In the genomic region with DNA sequence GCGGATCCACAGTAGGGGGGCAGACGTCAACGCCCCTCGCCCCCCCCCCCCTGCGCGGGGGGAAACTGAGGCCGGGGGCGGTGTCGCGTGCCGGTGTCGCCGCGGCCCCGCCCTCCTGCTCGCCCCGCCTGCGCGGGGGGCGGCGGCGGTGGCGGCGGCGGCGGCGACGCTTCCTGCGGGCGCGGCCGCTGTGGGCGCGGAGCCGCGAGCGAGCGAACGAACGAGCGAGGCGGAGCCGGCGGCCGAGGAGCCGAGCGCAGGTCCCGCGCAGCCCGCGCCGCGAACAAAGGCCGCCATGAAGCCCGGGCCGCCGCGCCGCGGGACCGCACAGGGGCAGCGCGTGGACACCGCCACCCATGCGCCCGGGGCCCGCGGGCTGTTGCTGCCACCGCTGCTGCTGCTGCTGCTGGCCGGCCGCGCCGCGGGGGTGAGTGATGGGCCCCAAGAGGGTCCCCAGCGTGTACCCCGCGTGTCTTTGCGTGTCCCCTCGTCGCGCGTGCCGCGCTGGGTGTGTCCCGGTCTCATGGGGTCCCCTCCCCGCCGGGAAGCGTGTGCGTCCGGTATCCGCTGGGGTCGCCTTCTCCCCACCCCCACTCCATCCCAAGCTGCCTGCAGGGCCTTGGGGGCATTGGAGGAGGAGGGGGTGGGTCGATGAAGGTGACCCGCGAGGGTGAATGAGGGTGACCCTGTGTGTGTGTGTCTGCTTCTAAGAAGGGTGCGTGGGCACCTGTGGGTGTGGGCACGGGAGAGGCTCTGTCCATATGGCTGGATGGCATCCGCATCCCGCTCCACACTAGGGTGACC, we compare ENCODE assay signal across 8 mouse cellular contexts. TPM values are rescaled to one million over a fixed set of nuclear protein-coding genes. Genes with fewer than 3 reads are reported as not detected.
DNase-seq lines count a peak whose midpoint lies in the region; ATAC-seq lines count a peak whose summit lies in the region.

A gene (plus strand): TSS at position 162 of the 804 bp plus-strand sequence.

- peaks cover 5% of the 10 kb centered on the region for H3K4me1 ChIP-seq in erythroblast, embryonic 14.5 days (ENCODE audit: control insufficient read depth)
- peaks cover 36% of the 10 kb centered on the region for H3K4me1 ChIP-seq in heart, embryonic 12.5 days (replicated peaks)
- peaks cover 12% of the 10 kb centered on the region for H3K4me1 ChIP-seq in midbrain, embryonic 11.5 days (ENCODE audit: control insufficient read depth, insufficient read depth, low read length)

- DNase-seq in CD4-positive helper T cell, adult 2 months (ENCODE audit: low read depth, low spot score): peak; percentile 57
- DNase-seq in cerebellum, postnatal 14 days: peak; percentile 60 to 62
- no peak for DNase-seq in layer of hippocampus, postnatal 14 days (ENCODE audit: low spot score in 2 of 2)
- DNase-seq in midbrain, embryonic 11.5 days (ENCODE audit: low spot score, missing footprints): peak; percentile 94
- peak; percentile 38 for DNase-seq in thymus, postnatal 25 days

- ATAC-seq in erythroblast, adult 5-6 weeks (replicated peaks; ENCODE audit: low FRiP score, poor library complexity, severe bottlenecking): no peak
- peak; percentile 27 for ATAC-seq in heart, embryonic 12.5 days (ENCODE audit: insufficient number of reproducible peaks, low FRiP score)
- ATAC-seq in midbrain, embryonic 11.5 days (ENCODE audit: low FRiP score): peak; percentile 55

- peak within 1 kb of the TSS; percentile 96 for H3K9ac ChIP-seq in heart, embryonic 12.5 days
- peak within 1 kb of the TSS; percentile 98 for H3K9ac ChIP-seq in midbrain, embryonic 11.5 days (ENCODE audit: low read length)

- H3K27ac ChIP-seq in heart, embryonic 12.5 days (ENCODE audit: poor library complexity, severe bottlenecking): peak within 1 kb of the TSS; percentile 28; the same call in 1 of the 2 replicates
- peak within 1 kb of the TSS; percentile 67 for H3K27ac ChIP-seq in midbrain, embryonic 11.5 days (ENCODE audit: low read depth, low read length)

- peak within 1 kb of the TSS; percentile 89 for H3K4me2 ChIP-seq in heart, embryonic 12.5 days
- H3K4me2 ChIP-seq in midbrain, embryonic 11.5 days: peak within 1 kb of the TSS; percentile 99

- H3K27me3 ChIP-seq in erythroblast, embryonic 14.5 days (ENCODE audit: control insufficient read depth): peaks cover 61% of the 10 kb centered on the region
- 0 out of 2 replicates have a peak, but pooled peaks cover 5% of the 10 kb centered on the region for H3K27me3 ChIP-seq in heart, embryonic 12.5 days (replicated peaks)
- peaks cover 13% of the 10 kb centered on the region for H3K27me3 ChIP-seq in midbrain, embryonic 11.5 days (ENCODE audit: control insufficient read depth, insufficient read depth, low read length)

- no peaks in the 10 kb centered on the region for H3K36me3 ChIP-seq in erythroblast, embryonic 14.5 days (ENCODE audit: control insufficient read depth)
- no peaks in the 10 kb centered on the region for H3K36me3 ChIP-seq in heart, embryonic 12.5 days
- H3K36me3 ChIP-seq in midbrain, embryonic 11.5 days (ENCODE audit: control insufficient read depth, insufficient read depth, low read length): no peaks in the 10 kb centered on the region

- WGBS in heart, embryonic 12.5 days: 2% methylated on average over 84 of the region's 99 CpGs
- 3% methylated on average over 79 of the region's 99 CpGs for WGBS in midbrain, embryonic 11.5 days

- H3K9me3 ChIP-seq in erythroblast, embryonic 14.5 days (ENCODE audit: control insufficient read depth, low read length): no peaks in the 10 kb centered on the region; the same call in 1 of the 2 replicates
- H3K9me3 ChIP-seq in heart, embryonic 12.5 days (replicated peaks): no peaks in the 10 kb centered on the region
- H3K9me3 ChIP-seq in midbrain, embryonic 11.5 days (ENCODE audit: control insufficient read depth, low read length): no peaks in the 10 kb centered on the region

- peak within 1 kb of the TSS; percentile 44 for H3K4me3 ChIP-seq in erythroblast, embryonic 14.5 days (replicated peaks)
- H3K4me3 ChIP-seq in heart, embryonic 12.5 days: peak within 1 kb of the TSS; percentile 78
- H3K4me3 ChIP-seq in midbrain, embryonic 11.5 days (ENCODE audit: low read depth, low read length): peak within 1 kb of the TSS; percentile 89

RNA-seq across cellular contexts. Expression of the gene that starts here (rescaled TPM):
- polyA plus RNA-seq in erythroblast, embryonic 14.5 days (2012): 1.0 and 1.3 TPM in 2 replicates
- 6.1 and 24.7 TPM in 2 replicates for total RNA-seq in erythroblast, adult 5-6 weeks (2015; ENCODE audit: low replicate concordance)
- 4.7 and 13.3 TPM in 2 replicates for total RNA-seq in erythroblast, adult 5-6 weeks (2017; ENCODE audit: low replicate concordance)
- 35.9 and 38.7 TPM in 2 replicates for polyA plus RNA-seq in heart, embryonic 12.5 days (2016; fragmentation: Nextera tagmentation; extraction: Ambion mirVana)
- total RNA-seq in layer of hippocampus, postnatal 14 days (2021): 100 to 1,000 TPM; 220 to 233 TPM
- 12.1 and 13.6 TPM in 2 replicates for polyA plus RNA-seq in midbrain, embryonic 11.5 days (2014; fragmentation: Nextera tagmentation; extraction: Ambion mirVana)

Comparison
In these comparisons a context has a peak if more than half of its experiments do, and no peak if none do; other contexts are left out.
1. RNA of the gene that starts here (total RNA-seq): 220 to 233 TPM in layer of hippocampus, postnatal 14 days; 4.7 to 24.7 TPM in erythroblast, adult 5-6 weeks; every median in the first group is over 4 times any median in the second.
2. DNase-seq: peak in CD4-positive helper T cell, adult 2 months (single experiment), cerebellum, postnatal 14 days (2 of 2), midbrain, embryonic 11.5 days (single experiment) and thymus, postnatal 25 days (single experiment); none in layer of hippocampus, postnatal 14 days (0 of 2).
3. Peak in every context shown above with its lines, with median percentiles within 50 percentile points of each other: H3K4me3 ChIP-seq.